8 mouse cellular contexts compared by ENCODE assay signal in the genomic region with DNA sequence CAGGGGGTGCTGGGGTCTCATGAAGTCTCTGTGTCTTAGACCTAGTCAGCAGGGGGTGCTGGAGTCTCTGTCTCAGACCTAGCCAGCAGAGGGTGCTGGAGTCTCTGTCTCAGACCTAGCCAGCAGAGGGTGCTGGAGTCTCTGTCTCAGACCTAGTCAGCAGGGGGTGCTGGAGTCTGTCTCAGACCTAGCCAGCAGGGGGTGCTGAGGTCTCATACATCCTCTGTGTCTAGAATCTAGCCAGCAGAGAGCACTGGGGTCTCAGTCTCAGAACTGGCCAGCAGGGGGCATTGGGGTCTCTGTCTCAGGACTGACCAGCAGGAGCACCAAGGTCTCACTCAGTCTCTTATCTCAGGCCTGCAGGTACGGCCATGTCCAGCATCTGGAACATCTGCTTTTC.
DNase-seq lines count a peak whose midpoint lies in the region; ATAC-seq and TF ChIP-seq lines count a peak whose summit lies in the region.

No protein-coding gene starts in this region.

- no peak overlapping the region for H3K9ac ChIP-seq in intestine, embryonic 16.5 days (ENCODE audit: low read depth, low read length)

- no peaks in the 10 kb centered on the region for H3K4me1 ChIP-seq in intestine, embryonic 16.5 days (ENCODE audit: control insufficient read depth, insufficient read depth, low read length)
- H3K4me1 ChIP-seq in lung, adult 2 months (ENCODE audit: control insufficient read depth, insufficient read depth, low read length): no peaks in the 10 kb centered on the region

- 81% methylated on average over 1 of the region's 1 CpGs for WGBS in intestine, embryonic 16.5 days
- WGBS in lung, adult 2 months: 79% methylated on average over 1 of the region's 1 CpGs

- H3K4me2 ChIP-seq in intestine, embryonic 16.5 days (ENCODE audit: low read depth, low read length): no peak overlapping the region

- peak; percentile 22 for TF ChIP-seq CTCF in lung, adult 2 months (IDR thresholded peaks at IDR 0.05; ENCODE audit: insufficient read depth, low read length)

- H3K4me3 ChIP-seq in intestine, embryonic 16.5 days (ENCODE audit: low read length): no peak overlapping the region
- no peak overlapping the region for H3K4me3 ChIP-seq in lung, adult 2 months (replicated peaks; ENCODE audit: extremely low read depth, low read depth, low read length)

- peak; percentile 25 for DNase-seq in adrenal gland, adult 2 months
- DNase-seq in adrenal gland, adult 18-20 months (ENCODE audit: low spot score in 2 of 2): no peak
- peak; percentile 8 for DNase-seq in thymus, postnatal 14 days
- DNase-seq in thymus, postnatal 36 days: no peak
- DNase-seq in lung, adult 2 months: no peak
- peak; percentile 82 to 84 for DNase-seq in right cerebral cortex, postnatal 10 days (ENCODE audit: low spot score in 2 of 2)
- no peak for DNase-seq in spleen, adult 12 weeks (ENCODE audit: low spot score)

- no peaks in the 10 kb centered on the region; the same call in 1 of the 2 replicates for H3K9me3 ChIP-seq in intestine, embryonic 16.5 days (ENCODE audit: control insufficient read depth, low read length)

- TF ChIP-seq POLR2A in lung, adult 2 months (IDR thresholded peaks at IDR 0.05; ENCODE audit: borderline replicate concordance, extremely low read depth, low read depth, low read length): no peak

- H3K27ac ChIP-seq in intestine, embryonic 16.5 days (ENCODE audit: low read length): no peak overlapping the region

- no peaks in the 10 kb centered on the region for H3K27me3 ChIP-seq in intestine, embryonic 16.5 days (replicated peaks; ENCODE audit: control insufficient read depth, insufficient read depth, low read length)

- 0 out of 2 replicates have a peak, but pooled peaks have one; percentile 31 for ATAC-seq in intestine, embryonic 16.5 days

- no peaks in the 10 kb centered on the region for H3K36me3 ChIP-seq in intestine, embryonic 16.5 days (ENCODE audit: control insufficient read depth, insufficient read depth, low read length)

Comparison
In these comparisons a context has a peak if more than half of its experiments do, and no peak if none do; other contexts are left out.
1. DNase-seq: peak in adrenal gland, adult 2 months (single experiment), thymus, postnatal 14 days (single experiment) and right cerebral cortex, postnatal 10 days (2 of 2); none in adrenal gland, adult 18-20 months (0 of 2), thymus, postnatal 36 days (0 of 2), lung, adult 2 months (single experiment) and spleen, adult 12 weeks (single experiment).